Mouse (Mus musculus) embryo, embryonic 10.5 days (tissue): ENCODE measurements at regions not wholly inside any gene's neighbourhood (a gene's known extent, or its start where the extent isn't known, plus 50 kb on each side); places are given as distances from the start of the nearest gene placed in this dataset.
A peak's percentile ranks its signal among the peaks of the same experiment; 100 is the strongest.

ENCODE experiments used
- DNase-seq: peaks from one replicate; pipeline ENCODE4 v3.0.0-alpha.2; 2015; ENCODE audit warnings: low spot score

- DNase-seq: no peak
These were observed 434.9 kb upstream of the Btbd3 start for GRCm38 (mm10) chr2:137821344-137821916.

- no peak for DNase-seq
These were observed 441.4 kb upstream of the Btbd3 start for GRCm38 (mm10) chr2:137814945-137815344.

DNA sequence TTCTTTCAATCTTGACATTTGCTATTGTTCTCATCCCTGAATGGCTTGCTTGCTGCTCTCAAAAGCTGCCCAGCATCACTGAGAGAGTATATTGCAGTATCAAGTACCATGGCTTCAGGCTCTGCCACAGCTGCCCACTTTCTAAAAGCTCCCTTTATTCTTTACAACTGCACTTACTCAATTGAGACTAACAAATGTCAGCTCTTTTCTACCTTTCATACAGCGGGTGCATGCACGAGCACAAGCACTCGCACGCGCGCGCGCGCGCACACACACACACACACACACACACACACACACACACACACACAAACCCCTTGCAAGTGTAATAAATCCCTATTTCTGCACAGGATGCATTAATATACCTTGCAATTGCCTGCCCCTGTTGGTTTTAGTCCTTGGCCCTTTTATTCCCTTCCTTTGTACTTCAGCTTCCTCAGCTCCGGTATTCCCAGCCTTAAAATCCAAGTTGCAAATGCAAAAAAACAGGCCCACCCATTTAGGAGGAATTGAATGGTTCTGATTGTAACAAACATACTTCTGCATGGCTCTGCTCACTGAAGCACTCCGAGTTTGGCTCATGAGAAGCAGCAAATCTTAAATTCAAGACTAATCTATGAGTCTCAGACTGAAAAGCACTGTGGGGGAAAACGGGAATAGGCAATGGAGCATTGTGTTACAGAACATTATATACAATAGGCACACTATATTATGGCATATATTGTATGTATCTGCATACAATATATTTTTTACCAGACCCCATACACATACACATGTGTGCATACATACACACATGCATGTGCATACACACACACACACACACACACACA is 447.7 kb upstream of the Btbd3 start:
- peak; percentile 36 for DNase-seq

GRCm38 (mm10) chr2:137807594-137808295 is 448.6 kb upstream of the Btbd3 start:
- no peak for DNase-seq

- DNase-seq: peak; percentile 15
These were observed 461.5 kb upstream of the Btbd3 start for GRCm38 (mm10) chr2:137794841-137795240.

DNA sequence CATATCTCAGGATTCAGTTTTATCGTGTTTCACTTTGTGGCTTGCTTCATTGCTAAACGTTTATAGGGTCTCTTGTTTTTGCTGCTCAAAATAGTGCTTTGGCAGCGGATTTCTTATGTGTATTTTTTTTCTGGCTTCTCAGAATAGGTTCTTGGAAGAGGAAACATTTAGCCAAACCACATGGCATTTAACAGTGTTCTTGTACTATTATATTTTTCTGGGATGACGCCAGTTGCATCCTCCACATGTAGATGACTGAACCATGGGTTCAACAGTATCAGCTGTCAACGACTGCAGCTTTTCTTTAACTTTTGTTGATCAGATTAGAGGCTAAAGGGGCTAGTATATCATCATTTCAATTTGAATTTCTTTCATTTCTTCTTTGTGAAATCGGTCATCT is 472.3 kb upstream of the Btbd3 start:
- no peak for DNase-seq

GRCm38 (mm10) chr2:137777430-137777829 is 478.9 kb upstream of the Btbd3 start:
- no peak for DNase-seq

DNA sequence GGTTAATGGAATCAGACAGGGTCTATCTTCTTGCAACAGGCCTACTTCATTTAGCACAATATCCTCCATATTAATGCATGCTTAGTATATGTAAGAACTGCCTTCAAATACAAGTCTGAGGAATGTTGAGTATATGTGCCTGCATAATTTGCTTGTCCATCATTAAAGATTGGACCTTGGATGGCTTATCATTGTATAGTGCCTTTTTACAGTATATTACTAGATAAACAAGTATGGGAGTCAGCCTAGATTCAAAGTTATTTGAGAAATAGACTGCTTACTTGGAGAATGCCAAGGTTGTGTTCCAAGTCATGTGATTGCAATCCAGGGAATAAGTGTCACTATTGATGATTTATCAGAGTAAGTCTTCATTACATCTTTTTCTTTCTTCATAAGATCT is 491.6 kb upstream of the Btbd3 start:
- DNase-seq: no peak

DNA sequence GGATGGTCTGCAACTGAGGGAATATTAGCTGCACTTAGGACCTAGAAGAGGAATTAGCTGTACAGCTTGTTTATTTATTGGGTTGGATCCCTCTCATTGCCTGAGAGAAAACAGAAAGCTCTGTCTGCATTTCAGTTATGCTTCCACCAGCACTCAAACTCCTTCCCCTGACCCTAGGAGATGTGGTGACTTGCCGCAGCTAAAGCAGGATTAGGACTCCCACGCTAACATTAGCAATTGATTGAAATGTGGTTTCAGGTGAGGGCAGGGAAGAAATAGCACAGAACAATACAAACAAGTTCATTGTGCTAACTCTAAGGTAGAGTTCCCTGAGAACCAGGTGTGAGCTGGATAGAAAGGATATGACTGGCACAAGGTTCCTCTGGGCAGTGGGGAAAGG is 496.9 kb upstream of the Btbd3 start:
- no peak for DNase-seq

DNA sequence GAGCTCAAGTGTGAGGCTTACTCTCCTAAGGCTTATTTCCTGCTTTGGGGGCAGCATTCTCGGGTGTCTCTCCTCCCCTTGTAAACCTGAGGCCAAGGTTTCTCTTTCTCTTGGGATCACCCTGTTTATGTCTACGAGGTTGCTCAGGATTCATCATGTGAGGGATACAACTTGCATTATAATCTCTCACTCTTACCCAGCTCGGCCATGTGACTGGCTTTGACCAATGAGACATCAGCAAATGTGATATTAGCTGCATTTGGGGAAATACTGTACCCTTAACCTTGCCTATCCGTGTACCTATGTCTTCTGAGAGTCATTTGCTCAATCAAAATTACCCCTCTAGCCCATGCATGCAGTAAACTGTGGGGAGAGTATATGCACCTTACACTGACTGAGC is 498.0 kb upstream of the Btbd3 start:
- DNase-seq: no peak

GRCm38 (mm10) chr2:137757231-137758212 is 498.8 kb upstream of the Btbd3 start:
- peak; percentile 14 for DNase-seq

DNA sequence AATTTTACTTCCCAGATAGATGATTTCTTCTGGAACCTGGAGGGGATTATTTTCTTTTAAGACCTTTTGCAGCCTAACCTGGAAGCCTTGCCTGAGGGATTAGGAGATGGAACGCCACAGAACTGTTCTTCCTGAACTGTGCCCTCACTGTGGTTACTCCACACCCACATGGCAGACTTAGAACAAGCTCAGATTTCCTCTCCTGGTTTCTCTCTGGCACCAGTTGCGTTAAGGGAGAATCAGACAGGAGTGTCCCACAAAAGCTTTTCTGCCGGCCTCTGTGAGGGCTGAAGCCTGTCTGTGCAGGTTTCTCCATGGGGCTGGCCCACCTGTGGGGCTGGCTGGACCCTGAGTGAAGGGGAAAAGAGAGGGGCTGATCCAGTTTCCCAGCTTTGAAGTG is 500.1 kb upstream of the Btbd3 start:
- DNase-seq: peak; percentile 12

DNA sequence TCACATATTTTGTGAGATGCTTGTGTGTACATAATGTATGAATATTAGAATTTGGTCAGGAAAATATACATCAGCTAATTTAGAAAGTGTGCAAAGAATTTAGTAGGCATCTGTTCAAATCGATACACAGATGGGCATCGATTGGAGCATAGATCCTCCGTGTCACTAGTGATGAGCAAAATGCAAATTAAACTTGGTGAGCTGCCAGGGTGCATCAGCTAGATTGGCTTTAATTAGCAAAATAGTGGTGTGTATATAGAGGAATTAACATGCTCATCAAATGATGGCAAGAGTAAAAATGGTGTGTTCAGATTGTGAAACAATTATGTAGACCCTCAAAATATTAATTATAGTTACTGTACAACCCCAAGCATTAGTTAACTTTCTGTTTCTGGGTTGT is 501.9 kb upstream of the Btbd3 start:
- no peak for DNase-seq

DNA sequence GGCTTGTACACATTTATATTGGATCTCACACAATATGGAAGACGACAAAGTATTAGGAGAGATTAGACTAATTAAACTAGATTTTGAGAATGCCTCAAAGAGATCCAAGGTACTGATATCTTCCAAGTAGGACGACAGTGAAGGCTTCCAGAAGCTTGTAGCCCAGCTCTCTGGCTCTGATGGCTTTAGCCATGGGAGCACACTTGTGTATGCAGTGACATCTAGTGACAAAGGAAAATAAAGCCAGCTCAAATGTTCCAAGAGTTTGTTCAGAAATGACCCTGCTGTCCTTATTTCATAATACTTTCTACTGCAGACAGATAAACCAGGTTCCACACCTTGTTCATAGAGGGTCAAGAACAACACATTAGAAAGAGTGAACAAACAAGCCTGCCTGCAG is 524.0 kb upstream of the Btbd3 start:
- DNase-seq: peak; percentile 80

DNA sequence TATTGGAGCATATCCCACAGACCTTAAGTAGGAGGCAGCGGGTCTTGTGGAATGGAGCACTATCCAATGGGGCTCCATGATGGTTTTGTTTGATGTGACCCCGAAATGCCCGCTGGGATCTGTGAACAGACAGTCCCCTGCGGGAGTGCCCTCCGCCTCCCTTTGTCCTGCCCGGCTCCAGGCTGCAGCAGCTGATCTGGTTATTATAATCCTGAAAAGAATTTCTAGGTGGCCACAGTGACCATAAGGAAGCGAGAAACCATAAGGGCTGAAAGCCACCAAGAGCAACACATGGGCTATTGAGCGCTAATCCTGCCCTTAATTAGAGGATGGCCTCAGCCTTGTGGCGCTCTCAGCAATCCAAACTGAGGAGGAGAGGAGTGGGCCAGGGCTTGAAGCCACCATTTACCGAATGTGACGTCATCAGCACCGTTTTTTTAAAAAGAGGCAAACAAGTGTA is 525.9 kb upstream of the Btbd3 start:
- peak; percentile 59 for DNase-seq

- DNase-seq: peak; percentile 26
These were observed 526.5 kb upstream of the Btbd3 start for GRCm38 (mm10) chr2:137729871-137730270.

- peak; percentile 45 for DNase-seq
These were observed 527.2 kb upstream of the Btbd3 start for GRCm38 (mm10) chr2:137729207-137729606.

GRCm38 (mm10) chr2:137723651-137724050 is 532.7 kb upstream of the Btbd3 start:
- no peak for DNase-seq

- no peak for DNase-seq
These were observed 534.5 kb upstream of the Btbd3 start for GRCm38 (mm10) chr2:137721767-137722424.

GRCm38 (mm10) chr2:137715891-137716290 is 540.5 kb upstream of the Btbd3 start:
- no peak for DNase-seq

GRCm38 (mm10) chr2:137706528-137706988 is 549.8 kb upstream of the Btbd3 start:
- DNase-seq: no peak
